Mouse (Mus musculus) retina, postnatal 7 days (tissue): ENCODE data around the gene Cfd.

Experiments used
- DNase-seq: peaks from one replicate; pipeline ENCODE4 v3.0.0-alpha.2; 2012; ENCODE audit warnings: low read depth, low spot score

The Cfd gene

GRCm38 (mm10) chr10:79933145-79933679, 42.6 kb downstream of the Cfd start:
- no peak for DNase-seq

- no peak for DNase-seq
Observed at GRCm38 (mm10) chr10:79933861-79934260, 43.2 kb downstream of the Cfd start.

- no peak for DNase-seq
Observed at GRCm38 (mm10) chr10:79934272-79934721, 43.6 kb downstream of the Cfd start.

- no peak for DNase-seq
Observed at GRCm38 (mm10) chr10:79934794-79935569, 44.3 kb downstream of the Cfd start.

- DNase-seq, result no peak
Observed at GRCm38 (mm10) chr10:79936284-79936910, 45.7 kb downstream of the Cfd start.

- DNase-seq, result no peak
Observed at GRCm38 (mm10) chr10:79936911-79937441, 46.3 kb downstream of the Cfd start.

GRCm38 (mm10) chr10:79937775-79938526, 47.3 kb downstream of the Cfd start:
- no peak for DNase-seq

GRCm38 (mm10) chr10:79940749-79941148, 50.1 kb downstream of the Cfd start:
- DNase-seq, result no peak
